Mouse (Mus musculus) hindbrain, embryonic 15.5 days (tissue): ENCODE results near the gene Cep41. TPM values are rescaled to one million over a fixed set of nuclear protein-coding genes. Genes with fewer than 3 reads are reported as not detected.

Source experiments
- ATAC-seq: fragments of 200-750 bp; cut with Nextera tagmentation; 2 replicates; pipeline ENCODE4 v1.8.0; 2017; ENCODE audit warnings: low read depth, moderate number of reproducible peaks, moderate TSS enrichment; ENCODE audit not compliant: low FRiP score
- H3K27ac ChIP-seq: fragments of 300-500 bp; sonication (generic); replicated peaks from 2 replicates; pipeline ENCODE4 v1.5.1; 2015; ENCODE audit warnings: mild to moderate bottlenecking, inconsistent platforms
- H3K27me3 ChIP-seq: fragments of 300-500 bp; sonication (generic); 2 replicates; pipeline ENCODE4 v1.6.1; 2015; ENCODE audit warnings: control low read depth, inconsistent platforms
- H3K36me3 ChIP-seq: fragments of 300-500 bp; sonication (generic); 2 replicates; pipeline ENCODE4 v1.6.1; 2015; ENCODE audit warnings: control low read depth, inconsistent platforms
- H3K4me1 ChIP-seq: fragments of 300-500 bp; sonication (generic); replicated peaks from 2 replicates; pipeline ENCODE4 v1.6.1; 2015; ENCODE audit warnings: control low read depth, inconsistent platforms
- H3K4me2 ChIP-seq: fragments of 300-500 bp; sonication (generic); 2 replicates; pipeline ENCODE4 v1.6.1; 2015; ENCODE audit warnings: moderate library complexity, mild to moderate bottlenecking, inconsistent platforms
- H3K4me3 ChIP-seq: fragments of 300-500 bp; sonication (generic); 2 replicates; pipeline ENCODE4 v1.5.1; 2015; ENCODE audit warnings: mild to moderate bottlenecking, inconsistent platforms
- H3K9ac ChIP-seq: fragments of 300-500 bp; sonication (generic); 2 replicates; pipeline ENCODE4 v1.6.1; 2015; ENCODE audit warnings: inconsistent platforms
- H3K9me3 ChIP-seq: fragments of 300-500 bp; sonication (generic); 2 replicates; pipeline ENCODE4 v1.6.1; 2016; ENCODE audit warnings: control low read depth, inconsistent platforms
- WGBS: fragments of 180-500 bp; shearing (Covaris S2); methylation state at CpG from one replicate; pipeline ENCODE4 v1.1.7; 2015; 5-methylcytosine and 5-hydroxymethylcytosine counted together
- polyA plus RNA-seq: library from polyadenylated mRNA; unstranded; fragments of >200 nt; fragmentation: Nextera tagmentation; extraction: Ambion mirVana; gene quantifications from 2 replicates; pipeline ENCODE4 v1.2.1, GENCODE M21; 2015

Cep41 gene
- polyA plus RNA-seq, 1 experiment from 2014 or later, result 12.7 TPM

DNA sequence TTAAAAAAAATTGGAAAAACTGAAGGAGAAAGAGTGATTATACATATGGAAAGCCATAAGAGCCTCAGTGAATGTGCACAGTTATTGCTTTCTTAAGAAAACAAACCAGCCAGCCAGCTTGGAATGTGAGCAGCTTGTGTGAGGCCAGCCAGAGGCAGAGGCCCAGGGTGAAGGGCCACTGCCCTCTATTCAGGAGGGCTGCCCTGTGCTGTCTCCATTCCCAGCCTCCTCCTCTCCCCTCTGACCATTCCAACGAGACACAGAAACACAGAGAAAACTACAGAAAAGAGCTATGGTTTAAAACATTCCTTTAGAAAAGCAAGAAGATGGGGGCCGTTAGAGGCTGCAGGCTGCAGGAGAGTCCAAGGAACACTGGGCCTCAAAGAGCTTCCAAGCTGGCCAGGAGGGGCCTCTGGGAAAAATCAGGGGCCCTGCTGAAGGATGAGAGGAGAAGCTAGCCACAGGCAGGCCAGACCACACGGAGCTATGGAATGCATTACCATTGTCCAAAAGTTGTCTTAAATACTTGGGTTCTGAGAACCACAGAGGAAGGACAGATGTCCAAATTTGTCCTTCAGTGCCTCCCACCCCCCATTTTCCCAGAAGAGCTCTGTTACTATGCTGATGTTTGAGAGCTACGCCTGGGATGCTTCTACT lies 57.2 kb downstream of the Cep41 start:
- H3K4me3 ChIP-seq, result no peak overlapping the region
- 36% methylated on average over 4 of the region's 4 CpGs for WGBS
- H3K27me3 ChIP-seq, result no peaks in the 10 kb centered on the region
- no peaks in the 10 kb centered on the region for H3K4me1 ChIP-seq
- no peaks in the 10 kb centered on the region for H3K9me3 ChIP-seq
- no peaks in the 10 kb centered on the region for H3K36me3 ChIP-seq
- H3K9ac ChIP-seq, result no peak overlapping the region
- H3K27ac ChIP-seq, result no peak overlapping the region
- ATAC-seq, result no peak
- no peak overlapping the region for H3K4me2 ChIP-seq

DNA sequence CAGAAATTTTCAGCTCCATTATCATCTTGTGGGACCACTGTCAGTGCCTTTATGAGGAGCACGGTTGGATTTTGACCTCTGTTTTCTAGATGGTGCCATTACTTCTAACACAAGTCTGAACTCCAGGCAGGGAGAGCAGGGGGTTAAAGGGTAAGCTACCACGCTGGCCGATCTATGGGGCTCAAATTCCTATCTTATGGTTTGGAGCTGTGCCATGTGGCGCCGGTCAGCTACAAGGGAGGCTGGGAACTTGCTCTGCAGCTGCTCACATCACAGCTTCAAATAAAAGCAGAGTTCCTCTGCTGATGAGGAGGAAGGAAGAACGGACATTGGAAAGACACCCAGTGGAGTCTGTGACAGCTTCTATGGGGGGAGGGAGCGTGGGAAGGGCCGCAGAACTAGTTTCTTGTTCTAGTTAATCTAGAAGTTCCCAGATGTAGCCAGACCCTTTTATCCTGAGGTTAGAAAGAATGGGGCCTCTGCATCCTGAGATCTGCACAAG lies 58.1 kb downstream of the Cep41 start:
- ATAC-seq, result no peak
- Histone ChIP-seq H3K9me3 (no peaks in the 10 kb centered on the region), H3K4me3 (no peak overlapping the region), H3K4me2 (no peak overlapping the region), H3K4me1 (no peaks in the 10 kb centered on the region), H3K36me3 (no peaks in the 10 kb centered on the region), H3K9ac (no peak overlapping the region), H3K27me3 (no peaks in the 10 kb centered on the region), H3K27ac (no peak overlapping the region)
- WGBS, result 45% methylated on average over 8 of the region's 8 CpGs

DNA sequence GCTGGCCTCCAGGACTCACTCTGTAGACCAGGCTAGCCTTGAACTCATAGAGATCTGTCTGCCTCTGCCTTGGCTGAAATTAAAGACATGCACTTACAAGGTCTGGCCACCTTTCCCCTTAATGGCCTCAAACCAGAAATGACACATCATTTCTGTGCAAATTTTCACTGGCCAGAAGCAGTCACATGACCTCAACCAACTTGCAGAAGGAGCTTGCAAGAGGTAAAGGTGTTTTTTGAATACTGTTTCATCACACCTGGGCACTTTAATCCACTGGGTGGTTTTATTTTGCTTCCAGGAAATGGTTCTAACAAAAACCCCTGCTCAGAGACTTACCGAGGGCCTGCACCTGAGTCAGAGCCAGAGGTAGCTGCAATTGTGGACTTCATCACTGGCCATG lies 63.6 kb downstream of the Cep41 start:
- no peaks in the 10 kb centered on the region for H3K27me3 ChIP-seq
- no peak overlapping the region for H3K4me2 ChIP-seq
- H3K9ac ChIP-seq, result no peak overlapping the region
- WGBS, result 97% methylated on average over 1 of the region's 1 CpGs
- H3K4me3 ChIP-seq, result no peak overlapping the region
- H3K27ac ChIP-seq, result no peak overlapping the region
- H3K36me3 ChIP-seq, result no peaks in the 10 kb centered on the region
- no peaks in the 10 kb centered on the region for H3K9me3 ChIP-seq
- no peak for ATAC-seq
- peaks cover 10% of the 10 kb centered on the region for H3K4me1 ChIP-seq

DNA sequence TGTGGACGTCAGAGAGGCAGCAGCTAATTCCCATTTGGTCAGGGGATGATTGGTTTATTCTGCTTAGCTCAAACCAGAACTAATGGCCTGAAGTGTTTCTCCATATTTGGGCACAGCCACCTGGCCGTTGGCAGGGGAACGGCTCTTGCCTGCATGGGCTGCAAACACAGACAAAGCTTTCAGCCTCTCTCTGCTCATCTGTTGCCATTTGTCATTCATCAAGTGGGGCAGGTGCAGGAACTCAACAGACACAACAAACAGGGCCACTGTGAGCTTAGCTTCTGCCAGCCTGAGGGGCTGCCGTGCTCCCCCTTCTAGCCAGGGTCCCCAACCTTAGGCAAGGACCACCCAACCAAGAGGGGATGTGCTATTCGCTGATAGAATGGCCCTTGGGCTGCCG lies 65.4 kb downstream of the Cep41 start:
- 27% methylated on average over 6 of the region's 6 CpGs for WGBS
- no peaks in the 10 kb centered on the region for H3K9me3 ChIP-seq
- H3K9ac ChIP-seq, result no peak overlapping the region
- no peak overlapping the region for H3K4me2 ChIP-seq
- peaks cover 10% of the 10 kb centered on the region for H3K4me1 ChIP-seq
- no peak overlapping the region for H3K4me3 ChIP-seq
- H3K27ac ChIP-seq, result peak overlapping the region; percentile 62
- peak; percentile 65 for ATAC-seq
- no peaks in the 10 kb centered on the region for H3K27me3 ChIP-seq
- no peaks in the 10 kb centered on the region for H3K36me3 ChIP-seq

DNA sequence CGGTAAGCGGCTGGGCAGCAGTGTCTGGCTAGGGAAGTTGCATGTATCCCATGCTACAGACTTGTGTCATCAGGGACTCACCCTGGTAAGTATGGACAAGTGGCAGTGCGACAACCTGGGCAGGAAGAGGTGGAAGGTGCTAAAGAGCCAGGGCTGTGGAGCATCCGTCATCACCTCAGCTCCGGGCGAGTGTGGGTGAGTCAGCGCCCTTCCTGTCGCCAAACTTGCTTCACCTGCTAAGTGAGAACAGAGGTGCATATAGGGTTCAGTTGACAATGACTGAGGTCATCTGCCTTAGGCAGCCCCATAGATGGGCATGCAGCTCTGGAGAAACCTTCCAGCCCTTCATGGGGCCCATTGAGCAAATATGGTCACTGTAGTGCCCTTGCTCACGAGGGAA lies 68.8 kb downstream of the Cep41 start:
- Histone ChIP-seq H3K9ac (no peak overlapping the region), H3K27ac (no peak overlapping the region), H3K36me3 (no peaks in the 10 kb centered on the region), H3K9me3 (no peaks in the 10 kb centered on the region), H3K27me3 (no peaks in the 10 kb centered on the region), H3K4me3 (no peak overlapping the region), H3K4me1 (peaks cover 10% of the 10 kb centered on the region), H3K4me2 (no peak overlapping the region)
- WGBS, result 95% methylated on average over 9 of the region's 9 CpGs
- no peak; the same call in 1 of the 2 replicates for ATAC-seq

DNA sequence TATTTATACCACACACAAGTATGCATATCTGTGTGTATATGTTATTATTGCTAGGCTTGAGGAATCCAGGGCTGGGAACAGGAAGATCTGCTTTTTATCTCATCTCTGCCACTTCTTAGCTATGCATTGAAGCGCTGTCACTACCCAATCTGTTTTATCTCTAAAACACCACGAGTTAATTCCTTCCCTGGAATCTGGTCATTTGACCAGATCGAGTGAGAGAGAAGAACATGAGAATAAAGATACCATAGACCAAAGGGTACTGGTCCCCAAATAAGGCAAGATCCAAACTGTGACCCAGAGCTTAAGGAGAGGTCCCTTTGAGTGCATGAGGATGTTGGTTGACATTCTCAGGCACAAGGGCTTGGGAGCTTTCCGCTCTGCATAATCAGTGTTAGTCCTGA lies 71.6 kb downstream of the Cep41 start:
- H3K27ac ChIP-seq, result no peak overlapping the region
- no peak overlapping the region for H3K9ac ChIP-seq
- no peak overlapping the region for H3K4me2 ChIP-seq
- H3K36me3 ChIP-seq, result no peaks in the 10 kb centered on the region
- H3K27me3 ChIP-seq, result no peaks in the 10 kb centered on the region
- H3K4me3 ChIP-seq, result no peak overlapping the region
- peaks cover 21% of the 10 kb centered on the region for H3K4me1 ChIP-seq
- no peak for ATAC-seq
- H3K9me3 ChIP-seq, result no peaks in the 10 kb centered on the region
- WGBS, result 91% methylated on average over 4 of the region's 4 CpGs

DNA sequence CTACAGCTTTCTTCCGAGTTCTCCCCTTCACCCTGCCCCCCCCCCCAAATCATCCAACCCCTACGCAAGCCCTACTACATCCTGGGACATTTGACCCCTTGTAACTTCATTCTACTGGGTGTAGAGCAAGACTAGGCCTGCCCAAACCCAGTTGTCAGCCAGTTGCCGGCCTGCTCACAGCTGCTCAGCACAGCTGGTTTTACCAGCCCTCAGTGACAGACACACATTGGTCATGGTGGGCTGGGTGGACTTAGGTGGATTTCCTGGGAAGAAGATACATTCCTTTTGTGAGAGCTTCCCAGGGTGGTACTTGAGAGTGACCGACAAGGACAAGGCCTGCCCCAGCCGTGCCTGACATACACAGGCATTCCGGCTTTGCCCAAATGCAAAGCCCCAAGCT lies 72.6 kb downstream of the Cep41 start:
- no peak overlapping the region for H3K4me2 ChIP-seq
- 91% methylated on average over 6 of the region's 6 CpGs for WGBS

DNA sequence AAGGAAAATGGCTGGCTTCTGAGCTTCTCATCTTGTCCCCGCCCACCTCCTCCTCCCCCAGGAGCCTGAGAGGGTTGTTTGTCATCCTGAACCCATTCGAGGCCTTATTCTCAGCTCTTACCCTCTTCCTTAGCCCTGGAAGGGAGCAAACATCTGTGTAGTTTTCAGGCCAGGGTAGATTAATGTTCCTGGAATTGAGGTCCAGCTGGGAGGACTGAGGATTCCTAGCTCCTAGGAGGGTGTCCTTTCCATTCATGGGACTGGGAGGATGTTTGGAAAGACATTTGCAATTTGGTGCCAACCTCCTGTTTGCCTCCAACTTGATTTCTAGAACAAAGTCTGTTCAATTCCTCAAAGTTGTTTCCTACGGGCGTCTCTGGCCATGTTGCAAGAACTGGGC lies 73.0 kb downstream of the Cep41 start:
- H3K27me3 ChIP-seq, result no peaks in the 10 kb centered on the region
- H3K9me3 ChIP-seq, result no peaks in the 10 kb centered on the region
- H3K36me3 ChIP-seq, result no peaks in the 10 kb centered on the region
- 85% methylated on average over 4 of the region's 4 CpGs for WGBS
- no peak overlapping the region for H3K4me2 ChIP-seq
- peaks cover 35% of the 10 kb centered on the region for H3K4me1 ChIP-seq
- no peak overlapping the region for H3K4me3 ChIP-seq
- no peak overlapping the region for H3K27ac ChIP-seq
- no peak for ATAC-seq
- no peak overlapping the region for H3K9ac ChIP-seq

More for the DNA sequence above, 72.6 kb downstream of the Cep41 start:
- Histone ChIP-seq H3K4me1 (peaks cover 31% of the 10 kb centered on the region), H3K9me3 (no peaks in the 10 kb centered on the region), H3K4me3 (no peak overlapping the region), H3K9ac (no peak overlapping the region), H3K27me3 (no peaks in the 10 kb centered on the region), H3K36me3 (no peaks in the 10 kb centered on the region), H3K27ac (no peak overlapping the region)
- ATAC-seq, result no peak

DNA sequence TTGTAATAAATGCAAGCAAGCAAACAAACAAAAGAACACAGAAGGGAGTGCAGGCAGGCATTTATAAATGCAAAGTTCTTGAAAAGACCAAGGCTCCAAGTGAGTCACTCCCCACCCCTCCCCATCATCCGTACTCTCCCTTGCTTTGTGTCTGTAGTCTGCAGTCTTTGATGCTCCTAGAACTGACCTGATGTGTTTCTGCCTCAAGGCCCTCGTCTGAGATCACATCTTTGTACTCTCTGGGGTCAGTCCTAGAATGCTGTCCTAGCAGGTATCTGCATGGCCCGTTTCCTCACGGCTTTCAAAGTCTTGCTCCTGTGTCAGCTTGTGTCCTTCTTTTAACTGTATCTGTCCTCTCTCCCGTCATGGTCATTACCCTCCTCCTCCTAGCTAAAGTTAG lies 73.9 kb downstream of the Cep41 start:
- 54% methylated on average over 5 of the region's 5 CpGs for WGBS
- ATAC-seq, result no peak

DNA sequence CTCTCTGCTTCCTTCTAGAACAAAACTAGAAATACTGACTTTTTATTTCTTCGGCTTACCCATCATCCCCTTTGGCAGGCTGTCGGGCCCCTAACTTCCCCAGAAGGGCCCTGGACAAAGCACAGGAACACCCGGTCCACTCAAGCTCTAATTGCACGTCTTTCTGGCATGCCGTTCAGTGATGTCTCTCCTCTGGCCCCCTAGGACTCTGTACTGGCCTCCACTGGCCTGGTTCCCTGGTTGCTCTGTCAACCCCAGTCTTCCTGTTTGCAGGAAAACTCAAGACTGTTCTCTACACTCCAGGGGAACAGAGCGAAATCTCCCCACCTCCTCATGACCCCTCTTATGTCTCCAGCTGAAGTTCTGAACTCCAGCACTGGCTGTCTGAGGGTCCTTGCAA lies 74.8 kb downstream of the Cep41 start:
- WGBS, result 21% methylated on average over 6 of the region's 6 CpGs
- no peaks in the 10 kb centered on the region for H3K36me3 ChIP-seq
- H3K4me2 ChIP-seq, result 0 out of 2 replicates have a peak overlapping the region, but pooled peaks have one; percentile 59
- peaks cover 36% of the 10 kb centered on the region for H3K4me1 ChIP-seq
- no peak overlapping the region for H3K9ac ChIP-seq
- no peak for ATAC-seq
- no peaks in the 10 kb centered on the region for H3K9me3 ChIP-seq
- no peak overlapping the region for H3K4me3 ChIP-seq
- H3K27ac ChIP-seq, result peak overlapping the region; percentile 77
- H3K27me3 ChIP-seq, result no peaks in the 10 kb centered on the region

More for the DNA sequence above, 73.9 kb downstream of the Cep41 start:
- no peak overlapping the region for H3K9ac ChIP-seq
- H3K27me3 ChIP-seq, result no peaks in the 10 kb centered on the region
- no peak overlapping the region for H3K27ac ChIP-seq
- no peak overlapping the region for H3K4me2 ChIP-seq
- no peak overlapping the region for H3K4me3 ChIP-seq
- no peaks in the 10 kb centered on the region for H3K9me3 ChIP-seq
- H3K4me1 ChIP-seq, result peaks cover 36% of the 10 kb centered on the region
- H3K36me3 ChIP-seq, result no peaks in the 10 kb centered on the region

DNA sequence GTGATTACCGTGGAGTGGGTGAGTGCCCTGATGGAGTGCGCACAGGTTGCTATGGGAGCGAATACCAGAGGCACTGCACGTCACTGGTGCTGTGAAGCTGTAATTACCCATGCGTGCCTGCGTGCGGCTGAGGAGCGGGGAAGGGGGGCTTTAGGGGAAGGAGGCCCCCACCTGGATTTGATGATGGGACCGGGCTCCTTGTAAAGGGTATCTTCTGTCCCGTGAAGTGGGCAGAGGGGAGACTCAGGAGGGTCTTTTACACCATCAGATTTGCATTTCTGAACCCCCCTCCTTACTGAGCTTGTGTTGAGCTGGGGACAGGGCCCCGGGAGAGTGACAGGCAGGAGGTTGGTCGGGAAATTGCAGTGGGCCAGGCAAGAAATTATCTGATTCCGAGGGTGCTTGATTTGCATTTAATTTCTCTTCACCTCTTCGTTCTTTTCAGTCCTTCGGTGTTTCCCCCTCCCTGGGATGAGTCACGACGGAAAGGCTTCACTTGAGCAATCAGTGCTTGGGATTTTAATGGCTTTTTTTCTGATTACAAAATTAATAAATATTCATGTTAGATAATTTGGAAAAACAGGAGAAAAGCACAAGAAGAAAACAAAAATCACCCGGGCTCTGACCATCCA lies 75.5 kb downstream of the Cep41 start:
- H3K36me3 ChIP-seq, result no peaks in the 10 kb centered on the region
- 4% methylated on average over 18 of the region's 18 CpGs for WGBS
- peaks cover 36% of the 10 kb centered on the region for H3K4me1 ChIP-seq
- H3K27me3 ChIP-seq, result no peaks in the 10 kb centered on the region
- peak overlapping the region; percentile 23 for H3K4me3 ChIP-seq
- H3K27ac ChIP-seq, result peak overlapping the region; percentile 77
- H3K9me3 ChIP-seq, result no peaks in the 10 kb centered on the region
- H3K4me2 ChIP-seq, result peak overlapping the region; percentile 59
- 0 out of 2 replicates have a peak overlapping the region, but pooled peaks have one; percentile 23 for H3K9ac ChIP-seq
- ATAC-seq, result peak; percentile 90

DNA sequence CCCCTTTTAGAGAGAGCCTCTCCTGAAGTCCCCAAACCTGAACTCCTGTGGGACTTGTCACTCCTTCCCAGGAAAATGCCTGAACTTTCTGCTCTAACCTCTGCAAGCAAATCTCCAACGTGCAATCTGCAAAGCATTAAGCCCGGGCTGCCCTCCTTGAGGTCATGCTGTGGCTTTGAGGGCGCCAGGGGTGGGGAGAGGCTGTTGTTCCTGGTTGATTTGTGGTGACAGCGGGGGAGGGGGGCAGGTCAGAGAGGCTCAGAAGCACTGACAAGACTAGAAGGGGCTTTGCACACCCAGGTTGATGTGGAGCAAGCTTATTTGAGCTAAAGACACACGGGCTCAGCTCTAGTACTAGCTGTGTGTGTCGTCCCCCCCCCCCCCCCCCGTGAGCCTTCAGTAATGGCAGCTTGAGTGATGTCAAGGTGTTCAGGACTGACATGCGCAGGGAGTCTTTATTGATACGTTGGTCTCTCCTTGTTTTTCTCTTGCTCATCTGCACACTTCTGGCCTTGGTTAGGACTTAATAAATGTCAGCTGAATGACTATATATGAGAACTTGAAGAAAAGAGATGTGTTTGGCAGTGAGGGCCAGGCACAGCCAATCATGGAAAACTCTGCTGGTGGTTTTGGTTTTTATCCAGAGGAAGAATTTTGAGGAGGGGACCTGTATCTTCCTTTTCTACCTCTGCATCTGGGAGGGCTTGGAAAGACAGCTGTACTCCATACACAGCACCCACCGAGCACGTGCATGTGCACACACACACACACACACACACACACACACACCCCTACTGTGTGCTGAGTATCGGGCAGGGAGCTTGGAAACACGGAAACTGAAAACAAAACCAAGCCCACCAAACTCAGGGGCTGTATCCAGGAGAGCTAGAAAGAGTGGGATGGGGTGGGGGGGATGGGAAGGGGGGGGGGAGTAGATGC lies 76.3 kb downstream of the Cep41 start:
- no peaks in the 10 kb centered on the region for H3K9me3 ChIP-seq
- H3K4me1 ChIP-seq, result peaks cover 36% of the 10 kb centered on the region
- peak overlapping the region; percentile 59 for H3K4me2 ChIP-seq
- H3K36me3 ChIP-seq, result no peaks in the 10 kb centered on the region
- peak overlapping the region; percentile 77 for H3K27ac ChIP-seq
- WGBS, result 3% methylated on average over 13 of the region's 13 CpGs
- H3K9ac ChIP-seq, result no peak overlapping the region
- H3K4me3 ChIP-seq, result peak overlapping the region; percentile 23
- no peaks in the 10 kb centered on the region for H3K27me3 ChIP-seq
- peak; percentile 71 for ATAC-seq
